Mouse (Mus musculus): ENCODE measurements around the gene Ranbp10.
"Not testable (repeated sequence)": the region's sequence is repeated elsewhere in the genome, so short reads cannot be mapped to it uniquely, and the experiment has no call there.

Gene Ranbp10

DNA sequence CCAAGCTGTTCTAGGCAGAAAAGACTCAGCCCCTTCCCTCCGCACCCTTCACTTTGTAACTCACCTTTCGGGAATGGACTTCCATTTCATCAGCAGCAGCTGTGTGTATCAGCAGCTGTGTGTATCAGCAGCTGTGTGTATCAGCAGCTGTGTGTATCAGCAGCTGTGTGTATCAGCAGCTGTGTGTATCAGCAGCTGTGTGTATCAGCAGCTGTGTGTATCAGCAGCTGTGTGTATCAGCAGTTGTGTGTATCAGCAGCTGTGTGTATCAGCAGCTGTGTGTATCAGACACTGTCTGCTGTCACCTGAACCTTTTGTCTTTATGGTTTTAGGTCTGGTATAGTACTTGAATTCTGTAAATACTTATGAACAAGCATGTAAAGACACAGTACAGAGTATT, 6.6 kb upstream of the Ranbp10 start:
- not testable (repeated sequence) for DNase-seq

DNA sequence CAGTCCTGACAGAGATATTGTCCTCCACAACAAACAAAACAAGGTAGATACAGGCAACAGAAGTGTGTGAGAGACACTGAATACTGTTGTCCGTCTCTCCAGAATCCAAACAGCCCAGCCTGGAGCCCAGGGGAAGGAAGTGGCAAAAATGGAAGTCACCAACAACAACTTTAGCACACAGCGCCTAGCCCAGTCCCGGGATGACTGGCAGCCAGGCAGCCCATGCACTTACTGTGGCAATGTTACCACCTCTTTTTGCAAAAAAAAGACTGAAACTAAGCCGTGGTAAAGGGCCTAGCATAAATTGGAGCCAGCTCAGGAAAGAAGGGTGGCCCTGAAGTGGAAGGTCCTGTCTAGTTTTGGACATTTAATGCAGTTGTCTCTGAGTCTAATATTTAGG, 771 bp downstream of the Ranbp10 start:
- DNase-seq: no peak

DNA sequence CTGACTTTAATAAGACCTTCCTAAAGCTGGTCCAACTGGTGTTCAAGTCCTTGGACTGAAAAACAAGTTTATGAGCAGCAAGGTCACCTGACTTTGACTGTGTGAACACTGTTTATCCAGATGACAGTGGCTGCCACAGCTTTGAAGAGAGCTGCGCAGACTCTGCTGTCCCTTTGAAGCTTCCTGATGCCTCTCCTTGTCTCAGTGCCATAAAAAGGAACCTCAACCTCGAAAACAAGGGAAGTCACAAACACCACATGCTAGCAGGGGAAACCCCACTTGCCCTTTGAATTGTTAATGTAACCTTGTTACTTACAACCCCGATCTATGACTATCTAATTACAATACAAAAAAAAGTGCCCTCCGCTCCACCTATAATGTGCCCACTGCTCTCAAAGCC, 1.6 kb downstream of the Ranbp10 start:
- DNase-seq: no peak

DNA sequence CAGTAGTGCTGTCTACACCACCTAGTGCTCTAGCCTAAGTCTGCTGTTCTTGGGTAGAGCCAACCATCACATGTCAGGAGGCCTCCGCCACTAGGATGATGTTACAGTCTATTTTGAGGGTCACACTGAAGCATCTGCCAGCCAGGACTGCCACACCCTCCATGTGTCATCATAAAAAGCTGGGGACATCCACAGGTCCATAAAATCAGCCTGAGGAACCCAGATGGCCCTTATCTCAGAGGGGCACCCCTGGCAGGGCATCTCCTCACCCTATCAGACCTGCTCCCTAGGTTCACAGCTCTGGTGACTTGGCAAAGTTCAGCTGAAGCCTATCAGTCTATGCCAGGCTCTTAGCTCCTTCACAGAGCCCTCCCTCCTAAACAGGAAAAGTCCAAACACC, 6.2 kb downstream of the Ranbp10 start:
- peak; percentile 94 for DNase-seq

DNA sequence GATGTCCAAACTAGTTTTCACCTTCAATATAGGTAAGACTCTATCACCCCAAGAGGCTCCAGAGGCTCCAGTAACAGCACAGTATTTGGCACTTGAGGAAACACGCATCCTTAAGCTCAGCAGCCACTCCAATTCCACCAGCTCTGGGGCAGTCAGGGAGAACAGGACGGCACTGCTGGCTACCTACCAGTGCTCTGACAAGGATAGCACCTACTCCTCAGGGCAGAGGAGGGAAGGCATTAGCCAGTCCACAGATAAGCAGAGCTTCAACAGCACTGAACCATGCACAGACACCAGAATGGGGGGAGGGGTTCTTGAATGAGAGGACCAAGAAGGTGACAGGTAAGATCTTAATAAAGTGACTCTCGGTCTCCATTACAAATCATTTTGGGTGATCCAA, 7.5 kb downstream of the Ranbp10 start:
- no peak for DNase-seq

DNA sequence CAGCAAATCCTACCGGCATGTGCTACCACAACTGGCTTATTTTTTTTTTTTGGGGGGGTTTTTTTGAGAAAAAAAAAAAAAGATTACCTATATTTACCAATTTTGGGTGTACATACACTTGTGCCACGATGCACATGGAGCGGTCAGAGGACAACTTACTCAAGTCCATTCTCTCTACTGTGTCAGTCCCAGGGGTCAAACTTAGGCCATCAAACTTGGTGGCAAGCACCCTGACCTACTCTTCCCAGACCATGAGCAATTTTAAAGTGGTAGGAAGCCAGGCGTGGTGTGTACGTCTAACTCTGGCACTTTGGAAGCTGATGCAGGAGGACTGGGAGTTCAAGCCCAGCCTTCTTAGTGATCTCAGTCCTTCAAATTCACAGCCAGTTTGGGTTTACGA, 13.9 kb downstream of the Ranbp10 start:
- DNase-seq: no peak

DNA sequence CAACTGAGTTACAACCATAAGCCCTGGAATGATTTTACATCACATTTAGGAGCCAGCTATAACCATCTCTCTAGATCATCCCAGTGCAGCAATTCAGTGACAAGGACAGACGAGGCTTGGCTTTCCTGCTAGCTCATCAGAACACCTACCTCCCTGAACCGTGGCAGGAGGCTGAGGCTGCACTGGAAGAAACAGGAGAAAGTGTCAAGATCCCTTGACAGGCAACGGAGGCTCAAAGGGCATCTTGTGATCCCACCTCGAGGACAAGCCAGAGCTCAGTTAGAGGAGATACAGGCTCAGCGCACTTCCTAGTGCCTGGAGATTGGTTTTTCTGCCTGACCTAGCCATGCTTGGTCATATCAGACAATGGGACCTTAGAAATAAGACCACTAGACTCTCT, 14.6 kb downstream of the Ranbp10 start:
- no peak for DNase-seq

DNA sequence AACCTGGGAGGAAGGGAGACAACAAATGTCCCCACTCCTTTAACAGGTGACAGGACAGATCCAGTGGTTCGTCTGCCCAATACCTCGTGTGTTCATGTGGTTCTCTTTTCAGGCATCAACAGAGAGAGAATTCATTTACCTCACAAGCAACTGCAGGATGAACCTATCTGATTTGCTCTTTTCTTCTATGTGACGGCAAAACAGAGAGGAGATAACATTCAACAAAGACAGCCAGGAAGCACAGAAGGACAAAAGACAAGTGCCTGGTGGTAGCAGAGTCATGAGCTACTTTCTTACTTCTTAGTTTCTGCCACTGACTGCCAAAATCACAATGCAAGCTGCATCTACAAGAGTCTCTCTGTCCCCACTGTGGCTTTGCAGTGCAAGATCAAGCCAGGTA, 15.6 kb downstream of the Ranbp10 start:
- DNase-seq: no peak

DNA sequence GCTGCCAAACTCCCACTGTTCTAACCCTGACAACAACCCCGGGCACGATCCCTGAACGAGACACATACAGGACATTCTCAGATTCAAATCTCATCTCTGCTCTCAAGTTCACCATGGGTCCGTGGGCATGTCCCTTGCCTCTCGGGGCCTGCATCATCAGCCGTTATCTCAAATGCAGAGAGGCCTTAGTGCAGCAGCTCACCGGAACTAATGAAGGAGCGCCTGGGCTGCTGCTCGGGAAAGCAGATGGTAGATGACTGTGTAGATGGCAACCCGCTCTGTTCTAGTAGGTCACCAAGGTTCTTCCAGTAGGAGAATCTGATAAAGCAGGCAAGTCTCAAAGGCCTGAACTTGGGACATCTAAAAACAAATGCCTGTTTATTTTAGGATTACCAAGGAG, 16.1 kb downstream of the Ranbp10 start:
- DNase-seq: no peak

DNA sequence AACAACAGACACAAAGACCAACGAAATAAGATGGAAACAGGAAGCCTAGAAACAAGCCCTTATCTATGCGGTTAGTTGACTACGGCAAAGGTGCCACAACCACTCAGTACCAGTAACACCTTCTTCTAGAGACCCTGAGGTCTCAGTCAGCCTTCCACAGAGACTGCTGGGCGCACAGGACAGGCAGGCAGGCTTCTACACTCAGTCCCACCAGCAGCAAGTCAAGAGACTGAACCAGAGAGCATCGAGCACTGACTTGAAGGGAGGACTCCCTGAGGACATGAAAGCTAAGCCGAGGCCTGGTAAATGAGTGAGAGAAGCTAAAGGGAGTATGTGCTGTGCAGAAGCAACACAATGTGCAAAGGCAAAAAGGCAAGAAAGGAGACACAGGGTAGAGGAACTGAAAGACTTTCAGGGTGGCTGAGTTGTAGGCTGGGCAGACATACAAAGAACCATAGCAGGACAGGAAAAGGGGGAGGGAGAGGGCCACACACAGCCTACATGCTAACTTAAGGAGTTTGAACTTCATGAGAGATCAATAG, 16.8 kb downstream of the Ranbp10 start:
- DNase-seq: no peak

DNA sequence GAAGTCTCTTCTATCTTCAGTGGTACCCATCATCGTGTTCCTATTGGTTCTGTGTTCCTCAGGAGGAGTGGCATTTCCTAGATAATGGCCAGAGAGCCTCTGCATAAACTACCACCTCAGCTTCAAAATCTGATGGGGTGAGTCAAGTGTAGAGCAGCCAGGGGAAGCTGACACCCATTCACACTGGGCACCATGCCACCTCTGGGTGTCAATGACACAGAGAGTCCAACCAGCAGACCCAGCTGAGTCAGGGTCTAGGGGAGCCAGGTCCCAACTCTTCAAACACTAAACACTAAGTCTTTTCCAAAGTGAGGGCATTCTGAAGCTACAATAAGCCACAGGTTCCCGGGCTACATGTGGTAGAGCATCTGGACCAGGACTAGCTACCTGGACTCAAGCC, 18.7 kb downstream of the Ranbp10 start:
- peak; percentile 93 for DNase-seq

DNA sequence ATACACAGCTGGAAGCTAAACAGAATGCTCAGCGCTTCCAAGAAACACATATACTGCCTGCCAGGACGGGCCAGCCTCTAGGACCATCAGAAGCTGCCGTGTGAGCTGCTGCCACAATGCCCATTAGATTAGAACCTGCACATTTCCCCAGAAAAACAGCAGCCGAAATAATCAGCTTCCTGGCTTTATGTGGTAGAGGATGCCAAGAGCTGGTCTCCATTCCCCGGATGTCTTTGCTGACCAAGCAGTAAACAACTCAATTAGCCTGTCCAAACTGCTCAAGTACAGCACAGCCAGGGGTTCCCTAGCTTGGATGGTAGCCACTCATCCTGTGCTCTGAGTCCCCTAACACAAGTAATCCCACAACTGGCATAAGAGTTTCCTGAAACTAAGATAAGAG, 19.4 kb downstream of the Ranbp10 start:
- DNase-seq: peak; percentile 92

DNA sequence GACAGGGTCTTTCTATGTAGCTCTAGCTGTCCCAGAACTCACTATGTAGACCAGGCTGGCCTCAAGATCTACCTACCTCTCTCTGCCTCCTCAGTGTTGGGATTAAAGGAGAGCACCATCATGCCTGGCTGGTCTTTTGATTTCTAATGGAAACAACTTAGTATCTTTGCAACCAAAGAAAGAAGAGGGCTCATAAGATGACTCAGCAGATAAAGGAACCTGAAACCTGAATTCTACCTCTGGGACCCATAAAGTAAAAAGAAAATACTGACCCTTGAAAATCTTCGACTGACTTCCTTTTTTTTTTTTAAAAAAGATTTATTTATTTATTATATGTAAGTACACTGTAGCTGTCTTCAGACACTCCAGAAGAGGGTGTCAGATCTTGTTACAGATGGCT, 21.2 kb downstream of the Ranbp10 start:
- no peak for DNase-seq

DNA sequence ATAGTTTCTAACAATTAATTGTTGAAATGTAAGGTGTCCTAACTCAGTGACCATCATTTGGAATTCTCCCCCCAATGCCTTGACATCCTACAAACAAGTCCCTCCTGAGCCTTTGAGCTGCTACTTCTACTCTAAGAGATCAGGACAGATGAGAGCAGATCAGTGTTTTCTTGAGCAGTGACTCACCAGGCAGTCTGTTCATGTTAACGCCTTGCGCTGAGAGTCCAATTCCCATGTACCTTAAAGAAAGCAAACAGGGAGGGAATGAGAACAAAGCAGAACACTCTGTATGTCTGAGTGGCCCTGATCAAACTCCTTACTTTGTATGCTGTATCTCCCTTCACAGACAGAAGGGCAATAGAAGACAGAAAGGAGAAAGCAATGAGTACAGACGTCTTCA, 21.8 kb downstream of the Ranbp10 start:
- no peak for DNase-seq

DNA sequence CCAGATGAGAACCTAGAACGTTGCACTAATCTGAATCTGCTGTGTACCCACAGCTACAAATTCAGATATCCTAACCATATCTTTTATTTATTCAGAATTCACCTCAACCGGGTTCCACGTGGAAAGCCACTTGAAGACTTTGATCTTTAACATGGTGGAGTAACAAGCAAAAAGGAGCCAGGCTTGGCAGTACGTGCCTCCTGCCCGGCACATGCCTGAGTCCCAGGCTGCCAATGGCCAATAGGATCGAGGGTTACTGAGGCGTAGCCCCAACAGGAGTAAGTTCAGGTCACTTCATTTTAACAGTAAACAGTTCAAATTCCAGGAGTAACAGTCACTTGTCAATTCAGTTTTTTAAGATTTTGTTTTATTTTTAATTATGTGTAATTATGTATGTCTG, 22.4 kb downstream of the Ranbp10 start:
- DNase-seq: no peak

DNA sequence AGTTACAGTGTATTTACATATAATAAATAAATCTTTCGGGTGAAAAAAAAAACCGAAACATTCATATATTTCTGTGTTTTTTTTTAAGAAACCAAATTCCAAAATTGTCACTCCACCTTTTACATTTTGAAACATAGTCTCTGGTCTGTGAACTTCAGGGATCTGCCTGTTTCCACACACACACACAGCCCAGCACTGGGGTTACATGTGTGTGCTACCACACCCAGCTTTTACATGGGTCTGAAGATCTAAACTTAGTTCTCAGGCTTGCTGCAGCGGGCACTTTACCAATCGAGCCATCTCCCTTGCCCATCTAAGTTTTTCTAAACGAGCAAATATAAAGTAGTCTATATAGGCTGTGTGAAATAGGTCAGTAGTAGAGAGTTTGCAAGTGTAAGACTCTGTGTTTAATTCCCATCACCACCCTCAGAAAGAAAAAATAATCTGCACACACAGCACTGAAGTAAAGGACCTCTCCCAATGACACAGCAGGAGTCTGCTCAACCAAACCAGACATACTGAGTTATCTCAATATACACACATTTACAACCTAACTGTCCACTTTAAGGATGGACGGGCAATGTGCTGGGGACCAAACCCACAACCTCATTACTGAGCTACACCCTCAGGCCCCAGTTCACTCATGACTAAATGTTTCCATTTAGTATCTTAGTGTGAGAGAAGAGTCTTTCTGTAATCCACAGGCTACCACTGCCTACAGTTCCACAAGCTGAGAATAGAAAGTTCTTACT, 25.8 kb downstream of the Ranbp10 start:
- no peak for DNase-seq

DNA sequence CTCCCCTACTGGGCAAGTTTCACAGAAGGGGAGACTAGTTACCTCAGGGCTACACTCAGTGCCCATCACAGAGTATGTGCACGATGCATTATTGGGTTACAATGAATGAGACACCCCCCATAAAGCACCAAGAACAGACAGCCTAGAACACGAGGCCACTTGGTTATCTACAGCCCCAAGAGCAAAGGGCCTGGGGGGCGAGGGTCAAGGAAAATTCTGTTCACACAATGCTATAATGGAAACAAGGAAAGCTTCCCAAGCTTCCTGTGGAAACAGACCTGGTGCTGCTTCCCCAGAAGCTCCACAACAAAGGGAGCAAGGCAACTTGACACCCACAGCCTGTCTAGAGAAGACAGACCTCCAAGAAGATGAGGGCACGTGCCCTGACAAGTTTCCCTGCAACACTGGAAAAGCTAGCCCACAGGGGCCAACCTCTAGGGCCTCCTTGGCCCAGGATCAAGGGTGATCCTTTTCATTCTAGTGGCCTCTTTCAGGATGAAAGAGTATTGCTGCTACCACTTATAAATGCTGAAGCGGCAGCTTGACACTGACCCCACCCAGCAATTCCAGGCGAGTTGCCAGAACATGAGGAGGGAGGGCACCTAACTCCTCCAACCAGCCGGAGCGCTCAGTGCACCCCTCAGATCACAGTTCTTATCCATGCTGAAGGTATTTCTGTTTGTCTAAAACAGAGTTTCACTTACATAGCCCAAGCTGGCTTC, 27.9 kb downstream of the Ranbp10 start:
- DNase-seq: peak; percentile 98

DNA sequence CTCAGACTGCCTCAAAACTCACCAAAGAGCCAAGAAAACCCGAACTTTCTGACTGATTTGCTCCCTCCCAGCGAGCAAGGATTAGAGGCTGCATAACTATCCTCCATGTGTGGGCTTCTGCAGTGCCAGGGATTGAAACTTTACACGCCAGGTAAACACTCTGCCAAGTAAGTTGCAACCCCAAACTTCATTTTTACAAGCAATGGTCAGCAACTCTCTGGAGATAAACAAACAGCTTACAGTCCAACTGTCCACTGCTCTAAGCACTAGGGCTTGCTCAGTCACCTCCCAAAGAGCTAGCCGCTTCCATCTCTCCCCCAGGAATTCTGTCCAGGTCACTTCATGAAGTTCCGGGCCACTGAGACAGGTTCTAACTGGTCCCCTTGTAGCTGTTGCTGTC, 28.7 kb downstream of the Ranbp10 start:
- DNase-seq: no peak

DNA sequence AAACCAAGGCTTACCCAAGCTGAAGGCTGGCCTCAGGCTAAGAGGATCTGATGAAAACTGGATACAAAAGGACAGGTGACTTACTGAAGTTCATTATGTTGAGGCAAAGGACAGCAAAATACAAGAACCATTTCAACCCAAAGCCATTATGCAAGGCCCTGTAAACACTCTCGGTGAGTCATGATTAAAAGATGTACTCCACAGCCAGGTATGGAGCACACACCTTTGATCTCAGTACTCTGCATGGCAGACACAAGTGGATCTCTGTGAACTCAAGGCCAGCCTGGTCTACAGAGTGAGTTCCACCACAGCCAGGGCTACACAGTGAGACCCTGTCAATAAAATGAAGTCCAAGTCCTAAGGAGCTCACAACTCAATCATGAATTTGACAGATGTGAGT, 31.4 kb downstream of the Ranbp10 start:
- DNase-seq: no peak

DNA sequence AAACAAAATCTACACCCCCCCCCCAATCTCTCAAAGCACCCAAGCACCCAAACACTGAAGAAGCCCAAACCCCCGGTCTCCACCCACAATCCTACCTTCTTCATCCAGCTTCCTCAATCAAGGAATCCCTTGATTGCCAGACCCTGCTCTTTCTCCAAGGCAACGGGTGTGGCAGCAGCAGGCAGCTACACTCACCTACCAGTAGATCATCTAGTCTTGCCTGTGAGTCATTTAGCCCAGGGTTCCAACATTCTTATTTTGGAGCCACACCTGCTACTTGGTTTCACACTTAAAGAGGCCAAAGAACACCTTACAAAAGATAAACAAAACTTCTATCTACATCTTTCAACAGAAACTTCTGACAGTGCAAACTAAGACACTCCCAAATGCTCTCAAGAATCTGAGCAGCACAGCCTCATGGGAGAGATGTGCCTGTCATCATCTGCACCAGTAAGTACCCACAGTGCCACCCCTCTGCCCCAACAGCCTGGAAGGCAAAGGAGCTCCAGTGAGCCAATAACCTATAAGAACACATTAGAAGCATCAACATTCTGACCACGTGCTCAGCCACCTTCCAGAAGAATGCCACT, 33.0 kb downstream of the Ranbp10 start:
- no peak for DNase-seq

DNA sequence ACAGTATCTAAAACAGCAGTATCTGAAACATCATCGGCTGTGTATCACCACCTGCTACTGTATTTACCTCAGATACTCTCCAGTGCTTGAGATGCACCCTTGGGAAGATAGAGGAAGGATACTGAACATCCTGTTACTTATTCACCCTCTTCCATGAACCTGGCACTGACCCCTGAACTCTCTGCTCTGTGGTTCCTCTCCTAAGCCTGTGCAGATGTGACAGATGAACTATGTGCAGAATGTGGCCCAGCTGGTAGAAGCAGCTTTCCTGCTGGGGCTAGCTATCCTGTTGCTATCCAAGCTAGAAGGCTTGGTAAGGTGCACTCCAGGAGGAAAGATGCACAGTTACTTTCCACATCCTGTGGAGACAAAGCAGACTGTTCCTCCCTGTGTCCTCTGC, 33.8 kb downstream of the Ranbp10 start:
- DNase-seq: no peak

DNA sequence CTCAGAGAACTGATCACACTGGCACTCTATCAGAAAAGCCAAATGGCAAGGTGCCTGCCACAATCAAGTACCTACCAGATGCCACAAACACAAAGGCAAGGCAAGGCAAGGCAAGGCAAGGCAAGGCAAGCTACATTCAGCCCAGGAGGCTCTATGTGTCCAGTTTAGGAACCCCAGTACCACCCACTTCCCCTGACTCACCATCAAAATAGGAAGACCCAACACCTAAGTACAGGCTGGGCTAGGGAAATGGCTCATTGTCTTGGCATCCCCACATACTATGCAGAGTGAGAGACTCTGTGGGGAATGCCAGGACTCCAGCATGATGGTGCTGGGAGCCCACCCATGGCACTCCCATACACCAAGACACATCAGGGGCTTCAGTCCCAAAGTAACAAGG, 37.5 kb downstream of the Ranbp10 start:
- DNase-seq: no peak

DNA sequence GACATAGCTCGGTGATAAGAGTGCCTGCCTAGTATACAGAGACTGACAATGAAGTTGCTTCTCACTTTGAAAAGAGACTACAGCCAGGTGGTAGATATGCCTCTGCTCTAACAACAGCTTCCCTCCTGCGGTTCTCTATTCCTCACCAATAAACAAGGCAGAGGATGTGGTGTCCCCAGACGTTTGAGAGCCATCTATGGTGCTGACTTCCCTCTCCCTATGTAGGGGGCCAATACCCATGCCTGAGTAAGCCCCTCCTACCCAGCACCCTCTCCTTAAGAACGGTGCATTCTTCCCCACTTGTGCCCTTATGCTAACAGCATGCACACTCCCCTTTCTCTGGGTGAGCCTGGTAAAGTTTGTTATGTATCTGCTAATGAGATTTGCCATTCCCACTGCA, 38.2 kb downstream of the Ranbp10 start:
- DNase-seq: no peak

DNA sequence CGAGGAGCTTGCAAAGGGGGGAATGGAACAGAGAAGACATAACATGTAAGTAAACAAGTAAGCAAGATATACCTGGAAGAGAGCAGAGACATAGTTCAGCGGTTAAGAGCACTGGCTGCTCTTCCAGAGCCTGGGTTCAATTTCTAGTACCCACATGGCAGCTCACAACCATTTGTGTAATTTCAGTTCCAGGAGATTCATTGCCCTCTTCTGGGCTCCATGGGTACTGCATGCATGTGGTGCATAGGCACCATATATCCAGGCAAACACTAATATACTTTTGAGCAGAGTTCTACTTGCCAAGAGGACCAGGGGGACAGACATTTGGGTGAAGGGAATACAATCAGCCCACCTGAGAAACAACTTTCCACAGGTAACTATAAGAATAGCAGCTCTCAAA, 38.9 kb downstream of the Ranbp10 start:
- no peak for DNase-seq
